Mouse (Mus musculus): ENCODE results near the gene Foxc2. TPM values are rescaled to one million over a fixed set of nuclear protein-coding genes. Genes with fewer than 3 reads are reported as not detected.

The Foxc2 gene
- polyA plus RNA-seq, 1 experiment: not detected

- 43% methylated on average over 12 of the region's 12 CpGs for WGBS
- TF ChIP-seq POLR2A (IDR thresholded peaks at IDR 0.05; ENCODE audit: borderline replicate concordance, control insufficient read depth, low read depth, low read length): no peak
- TF ChIP-seq CTCF (IDR thresholded peaks at IDR 0.05; ENCODE audit: control insufficient read depth, insufficient read depth, low read length): no peak
- Histone ChIP-seq H3K4me1 (ENCODE audit: control insufficient read depth, insufficient read depth, low read length) (no peaks in the 10 kb centered on the region), H3K27ac (ENCODE audit: control insufficient read depth, insufficient read depth, low read depth, low read length, poor library complexity) (no peak overlapping the region), H3K4me3 (replicated peaks; ENCODE audit: control insufficient read depth, low read depth, low read length) (no peak overlapping the region)
These were observed 3.9 kb downstream of the Foxc2 start for GRCm38 (mm10) chr8:121119635-121120455.

GRCm38 (mm10) chr8:121120456-121121419 lies 4.8 kb downstream of the Foxc2 start:
- Histone ChIP-seq H3K4me3 (replicated peaks; ENCODE audit: control insufficient read depth, low read depth, low read length) (no peak overlapping the region), H3K27ac (ENCODE audit: control insufficient read depth, insufficient read depth, low read depth, low read length, poor library complexity) (no peak overlapping the region), H3K4me1 (ENCODE audit: control insufficient read depth, insufficient read depth, low read length) (no peaks in the 10 kb centered on the region)
- TF ChIP-seq POLR2A (IDR thresholded peaks at IDR 0.05; ENCODE audit: borderline replicate concordance, control insufficient read depth, low read depth, low read length): no peak
- TF ChIP-seq CTCF (IDR thresholded peaks at IDR 0.05; ENCODE audit: control insufficient read depth, insufficient read depth, low read length): no peak
- WGBS: 29% methylated on average over 17 of the region's 17 CpGs

- WGBS: 55% methylated on average over 8 of the region's 8 CpGs
- Histone ChIP-seq H3K27ac (ENCODE audit: control insufficient read depth, insufficient read depth, low read depth, low read length, poor library complexity) (no peak overlapping the region), H3K4me3 (replicated peaks; ENCODE audit: control insufficient read depth, low read depth, low read length) (no peak overlapping the region), H3K4me1 (ENCODE audit: control insufficient read depth, insufficient read depth, low read length) (no peaks in the 10 kb centered on the region)
- no peak for TF ChIP-seq POLR2A (IDR thresholded peaks at IDR 0.05; ENCODE audit: borderline replicate concordance, control insufficient read depth, low read depth, low read length)
These were observed 5.7 kb downstream of the Foxc2 start for GRCm38 (mm10) chr8:121121704-121122103.

- TF ChIP-seq POLR2A (IDR thresholded peaks at IDR 0.05; ENCODE audit: borderline replicate concordance, control insufficient read depth, low read depth, low read length) (no peak), CTCF (IDR thresholded peaks at IDR 0.05; ENCODE audit: control insufficient read depth, insufficient read depth, low read length) (no peak)
- Histone ChIP-seq H3K27ac (ENCODE audit: control insufficient read depth, insufficient read depth, low read depth, low read length, poor library complexity) (no peak overlapping the region), H3K4me1 (ENCODE audit: control insufficient read depth, insufficient read depth, low read length) (no peaks in the 10 kb centered on the region), H3K4me3 (replicated peaks; ENCODE audit: control insufficient read depth, low read depth, low read length) (no peak overlapping the region)
- 63% methylated on average over 7 of the region's 7 CpGs for WGBS
These were observed 6.4 kb downstream of the Foxc2 start for GRCm38 (mm10) chr8:121122368-121122767.

- Histone ChIP-seq H3K4me3 (replicated peaks; ENCODE audit: control insufficient read depth, low read depth, low read length) (no peak overlapping the region), H3K27ac (ENCODE audit: control insufficient read depth, insufficient read depth, low read depth, low read length, poor library complexity) (no peak overlapping the region), H3K4me1 (ENCODE audit: control insufficient read depth, insufficient read depth, low read length) (no peaks in the 10 kb centered on the region)
- TF ChIP-seq POLR2A (IDR thresholded peaks at IDR 0.05; ENCODE audit: borderline replicate concordance, control insufficient read depth, low read depth, low read length): no peak
- no peak for TF ChIP-seq CTCF (IDR thresholded peaks at IDR 0.05; ENCODE audit: control insufficient read depth, insufficient read depth, low read length)
- WGBS: 87% methylated on average over 2 of the region's 2 CpGs
These were observed 7.1 kb downstream of the Foxc2 start for GRCm38 (mm10) chr8:121123113-121123512.

GRCm38 (mm10) chr8:121124547-121125239 lies 8.7 kb downstream of the Foxc2 start:
- TF ChIP-seq CTCF (IDR thresholded peaks at IDR 0.05; ENCODE audit: control insufficient read depth, insufficient read depth, low read length) (no peak), POLR2A (IDR thresholded peaks at IDR 0.05; ENCODE audit: borderline replicate concordance, control insufficient read depth, low read depth, low read length) (no peak)
- H3K27ac ChIP-seq (ENCODE audit: control insufficient read depth, insufficient read depth, low read depth, low read length, poor library complexity): no peak overlapping the region
- 15% methylated on average over 17 of the region's 17 CpGs for WGBS
- no peaks in the 10 kb centered on the region for H3K4me1 ChIP-seq (ENCODE audit: control insufficient read depth, insufficient read depth, low read length)
- H3K4me3 ChIP-seq (replicated peaks; ENCODE audit: control insufficient read depth, low read depth, low read length): no peak overlapping the region

GRCm38 (mm10) chr8:121125311-121125876 lies 9.4 kb downstream of the Foxc2 start:
- WGBS: 4% methylated on average over 35 of the region's 36 CpGs
- Histone ChIP-seq H3K27ac (ENCODE audit: control insufficient read depth, insufficient read depth, low read depth, low read length, poor library complexity) (peak overlapping the region; percentile 44; the same call in 1 of the 2 replicates), H3K4me1 (ENCODE audit: control insufficient read depth, insufficient read depth, low read length) (no peaks in the 10 kb centered on the region), H3K4me3 (replicated peaks; ENCODE audit: control insufficient read depth, low read depth, low read length) (no peak overlapping the region)
- TF ChIP-seq POLR2A (IDR thresholded peaks at IDR 0.05; ENCODE audit: borderline replicate concordance, control insufficient read depth, low read depth, low read length) (no peak), CTCF (IDR thresholded peaks at IDR 0.05; ENCODE audit: control insufficient read depth, insufficient read depth, low read length) (no peak)

Measured in bone marrow, adult 2 months (tissue).